Mouse (Mus musculus) midbrain, embryonic 16.5 days (tissue): ENCODE data around the gene Ptprd. TPM values are rescaled to one million over a fixed set of nuclear protein-coding genes. Genes with fewer than 3 reads are reported as not detected.
"Not testable (repeated sequence)": the region's sequence is repeated elsewhere in the genome, so short reads cannot be mapped to it uniquely, and the experiment has no call there.

Experiments used
- ATAC-seq: fragments of 200-750 bp; cut with Nextera tagmentation; 2 replicates; pipeline ENCODE4 v1.8.0; 2017; ENCODE audit warnings: moderate TSS enrichment
- H3K27ac ChIP-seq: fragments of 300-500 bp; sonication (generic); 2 replicates; pipeline ENCODE4 v1.5.1; 2014; ENCODE audit warnings: mild to moderate bottlenecking, low read length, mixed read lengths
- H3K27me3 ChIP-seq: fragments of 300-500 bp; sonication (generic); 2 replicates; pipeline ENCODE4 v1.6.1; 2014; ENCODE audit warnings: low read depth, low read length, mixed read lengths; ENCODE audit not compliant: control insufficient read depth, insufficient read depth
- H3K36me3 ChIP-seq: fragments of 300-500 bp; sonication (generic); 2 replicates; pipeline ENCODE4 v1.6.1; 2014; ENCODE audit warnings: mild to moderate bottlenecking, low read length, moderate library complexity, mixed read lengths; ENCODE audit not compliant: control insufficient read depth, insufficient read depth
- H3K4me1 ChIP-seq: fragments of 300-500 bp; sonication (generic); 2 replicates; pipeline ENCODE4 v1.6.1; 2014; ENCODE audit warnings: mild to moderate bottlenecking, low read length, mixed read lengths; ENCODE audit not compliant: control insufficient read depth, insufficient read depth
- H3K4me2 ChIP-seq: fragments of 300-500 bp; sonication (generic); 2 replicates; pipeline ENCODE4 v1.6.1; 2014; ENCODE audit warnings: mild to moderate bottlenecking, low read length, mixed read lengths
- H3K4me3 ChIP-seq: fragments of 300-500 bp; sonication (generic); 2 replicates; pipeline ENCODE4 v1.5.1; 2014; ENCODE audit warnings: low read depth, mild to moderate bottlenecking, low read length, moderate library complexity, mixed read lengths
- H3K9ac ChIP-seq: fragments of 300-500 bp; sonication (generic); 2 replicates; pipeline ENCODE4 v1.6.1; 2014; ENCODE audit warnings: low read depth, low read length, mixed read lengths
- H3K9me3 ChIP-seq: fragments of 300-500 bp; sonication (generic); replicated peaks from 2 replicates; pipeline ENCODE4 v1.6.1; 2014; ENCODE audit warnings: mild to moderate bottlenecking, low read length, mixed read lengths; ENCODE audit not compliant: control insufficient read depth, poor library complexity, severe bottlenecking
- WGBS: fragments of 180-500 bp; shearing (Covaris S2); extraction: QIAGEN DNeasy Blood & Tissue Kit; methylation state at CpG from one replicate; pipeline ENCODE4 v1.1.7; 2014; 5-methylcytosine and 5-hydroxymethylcytosine counted together
- polyA plus RNA-seq: library from polyadenylated mRNA; unstranded; fragments of >200 nt; fragmentation: Nextera tagmentation; extraction: Ambion mirVana; gene quantifications from 2 replicates; pipeline ENCODE4 v1.2.1, GENCODE M21; 2015

The Ptprd gene
- polyA plus RNA-seq, 1 experiment from 2014 or later: 90.7 TPM

- Histone ChIP-seq H3K9ac (no peak overlapping the region), H3K9me3 (no peaks in the 10 kb centered on the region), H3K4me2 (no peak overlapping the region), H3K4me3 (no peak overlapping the region), H3K27ac (no peak overlapping the region), H3K36me3 (no peaks in the 10 kb centered on the region), H3K4me1 (peaks cover 16% of the 10 kb centered on the region), H3K27me3 (no peaks in the 10 kb centered on the region)
- WGBS: 50% methylated on average over 5 of the region's 5 CpGs
- no peak for ATAC-seq
Observed at GRCm38 (mm10) chr4:76435920-76436319, 1775.8 kb downstream of the Ptprd start.

DNA sequence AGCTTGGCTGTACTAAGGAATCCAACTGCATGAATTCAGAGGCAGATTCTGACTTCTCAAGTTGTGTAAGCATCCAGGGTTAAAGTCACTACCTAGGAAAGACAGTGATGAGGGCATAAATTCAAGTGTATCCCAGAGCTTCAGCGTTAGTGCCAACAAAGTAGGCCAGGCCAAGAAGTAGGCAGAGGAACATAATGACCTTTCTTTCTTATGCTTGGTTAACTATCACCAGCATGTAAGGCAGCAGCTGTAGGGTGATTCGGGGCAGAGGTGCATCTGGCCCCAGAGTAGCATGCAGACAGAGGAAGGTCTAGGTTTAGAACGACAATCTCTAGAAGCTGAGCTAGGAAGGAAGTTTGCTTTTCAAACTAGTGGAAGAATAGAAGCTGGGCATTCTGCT, 1782.0 kb downstream of the Ptprd start:
- H3K4me3 ChIP-seq: no peak overlapping the region
- no peaks in the 10 kb centered on the region for H3K27me3 ChIP-seq
- no peak overlapping the region for H3K27ac ChIP-seq
- H3K9ac ChIP-seq: no peak overlapping the region
- ATAC-seq: no peak
- no peaks in the 10 kb centered on the region for H3K36me3 ChIP-seq
- no peak overlapping the region for H3K4me2 ChIP-seq
- 0 out of 2 replicates have a peak, but pooled peaks cover 1% of the 10 kb centered on the region for H3K4me1 ChIP-seq
- WGBS: 67% methylated on average over 3 of the region's 3 CpGs
- no peaks in the 10 kb centered on the region for H3K9me3 ChIP-seq

DNA sequence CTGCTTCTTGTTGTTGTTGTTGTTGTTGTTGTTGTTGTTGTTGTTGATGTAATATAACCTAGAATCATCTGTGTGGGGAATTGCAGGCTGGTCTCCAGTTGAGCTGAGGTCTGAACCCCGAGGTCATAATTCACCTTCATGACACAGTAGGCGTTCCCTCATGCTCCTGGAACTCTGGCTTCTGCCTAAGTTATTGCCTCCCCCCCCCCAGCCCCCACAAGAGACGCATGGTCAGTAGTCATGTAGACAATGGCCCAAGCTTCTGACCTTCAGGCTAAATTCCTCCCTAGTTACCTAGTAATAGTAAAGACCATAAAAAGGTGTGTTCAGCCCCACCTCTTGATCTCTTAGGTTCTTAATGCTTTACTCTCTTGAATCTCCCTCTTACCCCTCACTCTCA, 1784.7 kb downstream of the Ptprd start:
- H3K4me1 ChIP-seq, H3K9ac ChIP-seq, H3K27ac ChIP-seq, H3K4me2 ChIP-seq, H3K36me3 ChIP-seq, H3K27me3 ChIP-seq, H3K9me3 ChIP-seq, H3K4me3 ChIP-seq, ATAC-seq: not testable (repeated sequence)
- 93% methylated on average over 3 of the region's 3 CpGs for WGBS

- no peaks in the 10 kb centered on the region for H3K9me3 ChIP-seq
- no peak overlapping the region for H3K4me2 ChIP-seq
- 0 out of 2 replicates have a peak, but pooled peaks cover 2% of the 10 kb centered on the region for H3K4me1 ChIP-seq
- no peaks in the 10 kb centered on the region for H3K36me3 ChIP-seq
- no peak for ATAC-seq
- H3K27ac ChIP-seq: no peak overlapping the region
- WGBS: 91% methylated on average over 2 of the region's 2 CpGs
- no peaks in the 10 kb centered on the region for H3K27me3 ChIP-seq
- H3K9ac ChIP-seq: no peak overlapping the region
- H3K4me3 ChIP-seq: no peak overlapping the region
Observed at GRCm38 (mm10) chr4:76425230-76425575, 1786.6 kb downstream of the Ptprd start.

DNA sequence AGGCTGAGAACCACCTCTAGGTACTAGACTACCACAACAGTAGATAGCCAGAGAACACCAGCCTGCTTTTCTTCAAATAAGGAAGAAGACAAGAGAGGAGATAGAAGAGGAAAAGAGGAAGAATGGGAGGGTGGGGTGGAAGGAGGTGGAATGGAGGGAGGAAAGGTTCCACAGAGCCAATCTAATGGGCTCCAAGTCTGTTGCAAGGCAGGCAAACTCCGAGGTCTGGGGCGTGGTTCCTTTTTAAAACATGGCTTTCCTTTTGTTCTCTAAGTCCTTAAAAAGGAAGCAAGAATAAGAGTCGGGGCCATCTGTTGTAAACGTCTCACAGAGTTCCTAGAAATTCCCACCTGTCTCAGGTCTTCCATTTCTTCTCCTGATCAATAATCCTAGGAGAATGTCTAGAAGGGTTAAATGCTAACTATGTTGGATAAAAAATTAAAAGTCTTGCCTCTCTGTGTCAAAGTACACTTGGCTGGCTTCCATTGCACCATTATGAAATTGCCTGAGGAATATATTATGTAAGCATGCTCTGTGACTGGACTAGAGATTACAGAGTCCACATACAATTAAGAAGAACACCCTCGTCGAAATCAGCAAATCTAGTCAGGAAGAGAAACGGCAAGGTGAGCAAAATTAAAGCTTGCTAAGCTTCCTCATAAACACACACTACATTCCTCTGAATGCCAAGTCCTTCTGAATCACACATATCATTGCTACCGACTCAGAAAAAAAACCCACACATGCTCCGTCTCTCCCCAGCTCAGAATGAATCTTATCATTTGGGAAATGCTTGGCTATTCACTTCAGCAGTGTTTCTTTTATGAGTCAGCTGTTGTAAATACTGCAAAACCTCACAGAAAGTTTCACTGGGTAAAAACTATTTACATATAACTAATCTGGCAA, 1787.2 kb downstream of the Ptprd start:
- H3K9ac ChIP-seq: no peak overlapping the region
- ATAC-seq: no peak
- WGBS: 72% methylated on average over 9 of the region's 9 CpGs
- H3K27me3 ChIP-seq: no peaks in the 10 kb centered on the region
- no peak overlapping the region for H3K4me3 ChIP-seq
- H3K4me2 ChIP-seq: no peak overlapping the region
- no peak overlapping the region for H3K27ac ChIP-seq
- H3K36me3 ChIP-seq: no peaks in the 10 kb centered on the region
- H3K4me1 ChIP-seq: 0 out of 2 replicates have a peak, but pooled peaks cover 2% of the 10 kb centered on the region
- H3K9me3 ChIP-seq: no peaks in the 10 kb centered on the region

- Histone ChIP-seq H3K4me2 (no peak overlapping the region), H3K9ac (no peak overlapping the region), H3K27me3 (no peaks in the 10 kb centered on the region), H3K4me1 (0 out of 2 replicates have a peak, but pooled peaks cover 2% of the 10 kb centered on the region), H3K27ac (no peak overlapping the region), H3K4me3 (no peak overlapping the region), H3K36me3 (no peaks in the 10 kb centered on the region), H3K9me3 (no peaks in the 10 kb centered on the region)
- WGBS: 96% methylated on average over 4 of the region's 4 CpGs
- no peak for ATAC-seq
Observed at GRCm38 (mm10) chr4:76422113-76422512, 1789.6 kb downstream of the Ptprd start.

GRCm38 (mm10) chr4:76419641-76420040, 1792.1 kb downstream of the Ptprd start:
- H3K36me3 ChIP-seq: no peaks in the 10 kb centered on the region
- no peak overlapping the region for H3K4me3 ChIP-seq
- H3K4me2 ChIP-seq: no peak overlapping the region
- no peaks in the 10 kb centered on the region for H3K27me3 ChIP-seq
- H3K9me3 ChIP-seq: no peaks in the 10 kb centered on the region
- no peak overlapping the region for H3K9ac ChIP-seq
- ATAC-seq: no peak
- H3K4me1 ChIP-seq: no peaks in the 10 kb centered on the region
- WGBS: 62% methylated on average over 2 of the region's 2 CpGs
- no peak overlapping the region for H3K27ac ChIP-seq

GRCm38 (mm10) chr4:76417676-76418075, 1794.1 kb downstream of the Ptprd start:
- no peaks in the 10 kb centered on the region for H3K9me3 ChIP-seq
- WGBS: 98% methylated on average over 5 of the region's 5 CpGs
- H3K4me1 ChIP-seq: no peaks in the 10 kb centered on the region
- H3K9ac ChIP-seq: no peak overlapping the region
- H3K4me2 ChIP-seq: no peak overlapping the region
- no peaks in the 10 kb centered on the region for H3K36me3 ChIP-seq
- no peak overlapping the region for H3K27ac ChIP-seq
- no peaks in the 10 kb centered on the region for H3K27me3 ChIP-seq
- H3K4me3 ChIP-seq: no peak overlapping the region
- ATAC-seq: no peak

DNA sequence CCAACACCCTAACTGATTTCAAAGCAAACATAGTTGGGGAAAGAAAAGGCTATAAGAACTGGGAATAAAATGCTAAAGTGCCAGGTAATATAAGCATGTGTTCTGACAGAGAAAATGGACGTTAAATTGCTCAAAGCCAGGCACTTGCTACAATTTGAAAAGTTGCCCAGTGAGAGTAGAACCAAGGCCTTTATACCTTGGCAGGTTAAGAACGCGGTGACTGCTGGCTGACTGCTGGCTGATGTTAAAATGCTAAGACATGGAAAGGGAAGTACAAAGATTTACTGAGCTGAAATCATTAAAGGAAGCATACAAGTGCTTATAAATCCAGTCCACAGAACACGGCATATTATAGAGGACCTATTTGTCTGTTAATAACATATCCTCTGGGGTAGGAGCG, 1796.1 kb downstream of the Ptprd start:
- Histone ChIP-seq H3K9me3 (no peaks in the 10 kb centered on the region), H3K4me1 (no peaks in the 10 kb centered on the region), H3K36me3 (no peaks in the 10 kb centered on the region), H3K9ac (no peak overlapping the region), H3K4me2 (no peak overlapping the region), H3K27ac (no peak overlapping the region), H3K27me3 (no peaks in the 10 kb centered on the region), H3K4me3 (no peak overlapping the region)
- 76% methylated on average over 5 of the region's 5 CpGs for WGBS
- no peak for ATAC-seq
